Mouse (Mus musculus): ENCODE results near the gene Stard3.

- no peak for TF ChIP-seq CTCF (IDR thresholded peaks at IDR 0.05; ENCODE audit: borderline replicate concordance, insufficient read depth, low read length)
- no peak for TF ChIP-seq POLR2A (IDR thresholded peaks at IDR 0.05; ENCODE audit: low read depth, low read length)
Measured at GRCm38 (mm10) chr11:98356625-98357394, 1.4 kb upstream of the Stard3 start.
